Mouse (Mus musculus) layer of hippocampus, postnatal 14 days (tissue): Measurements from ENCODE around the gene Gm17617. TPM values are rescaled to one million over a fixed set of nuclear protein-coding genes. Genes with fewer than 3 reads are reported as not detected.
A peak's percentile ranks its signal among the peaks of the same experiment; 100 is the strongest.

Experiments
- DNase-seq, 2 experiments: peaks; one replicate each; pipeline ENCODE4 v3.0.0; 2021 to 2022; ENCODE audit warnings: low spot score in 2 of 2, mixed read lengths in 1 of 2
- long read RNA-seq, 2 experiments: library from polyadenylated mRNA; stranded (forward); transcript quantifications; one replicate each; pipeline ENCODE4 v2.0.0; 2021
- total RNA-seq, 2 experiments: library from RNA; stranded (reverse); gene quantifications; 2 replicates each; pipeline ENCODE4 v1.2.3; 2021

The Gm17617 gene
- not detected for total RNA-seq
- long read RNA-seq, experiment 1, result 0 reads
- long read RNA-seq, experiment 2, result 0 reads

DNA sequence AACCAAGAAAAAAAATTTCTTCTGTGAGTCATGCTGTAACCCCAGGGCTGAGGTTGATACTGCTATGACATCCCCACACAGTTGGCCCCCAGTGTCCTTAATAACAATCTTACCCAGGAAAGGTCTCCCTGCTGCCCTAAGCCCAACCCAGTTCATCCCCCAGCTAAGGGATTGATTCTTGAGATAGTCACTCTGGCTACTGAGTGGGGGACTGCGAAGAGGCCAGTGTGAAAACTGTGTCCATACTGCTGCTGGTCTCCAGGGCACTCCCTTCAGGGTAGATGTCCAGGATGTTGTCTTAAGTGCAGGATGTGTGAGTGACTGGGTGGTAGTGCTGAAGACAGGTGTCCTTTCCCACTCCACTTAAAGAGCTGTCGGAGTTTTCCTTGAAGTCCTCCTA is at the start of gene Gm17617:
TSS of gene Gm17617 (minus strand) at position 101 of the 400 bp plus-strand sequence.
- DNase-seq, result no peak

DNA sequence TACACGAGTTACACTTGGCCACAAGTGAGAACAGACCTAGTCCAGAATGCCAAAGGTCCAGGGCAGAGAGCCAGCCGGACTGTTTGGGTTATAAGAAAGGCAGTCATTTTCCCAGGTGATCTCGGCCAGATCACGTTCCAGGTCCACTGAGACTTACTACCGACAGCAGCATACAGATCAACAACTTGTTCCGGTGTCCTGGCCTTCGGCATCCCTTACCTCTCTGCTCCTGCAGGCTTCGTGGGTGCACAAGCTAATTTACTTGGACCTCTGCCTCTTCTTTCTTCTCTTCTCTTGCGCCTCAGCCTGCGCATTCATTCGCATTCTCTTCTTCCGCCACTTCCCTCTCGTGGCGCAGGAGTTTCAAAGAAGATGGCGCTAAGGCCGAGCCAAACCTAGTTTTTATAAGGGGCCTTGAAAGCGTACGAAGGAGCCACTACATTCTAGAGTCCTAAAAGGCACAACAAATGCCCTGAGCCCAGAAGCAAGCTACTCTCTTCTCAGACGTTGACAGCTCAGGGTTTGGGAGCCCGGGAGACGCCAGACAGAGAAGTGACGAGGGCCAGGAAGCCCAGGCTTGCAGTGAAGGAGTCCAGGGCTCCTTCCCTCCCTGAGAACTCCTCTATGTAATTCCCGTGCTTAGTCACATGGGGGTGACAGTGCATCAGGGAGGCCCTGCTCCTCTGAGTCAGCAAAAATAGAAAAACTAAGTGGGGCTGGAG is 49.0 kb upstream of the Gm17617 start:
- DNase-seq, result peak; percentile 60 to 63

GRCm38 (mm10) chr13:55181786-55182172 is 48.4 kb upstream of the Gm17617 start:
- DNase-seq, result no peak

GRCm38 (mm10) chr13:55179591-55179990 is 46.2 kb upstream of the Gm17617 start:
- no peak for DNase-seq

DNA sequence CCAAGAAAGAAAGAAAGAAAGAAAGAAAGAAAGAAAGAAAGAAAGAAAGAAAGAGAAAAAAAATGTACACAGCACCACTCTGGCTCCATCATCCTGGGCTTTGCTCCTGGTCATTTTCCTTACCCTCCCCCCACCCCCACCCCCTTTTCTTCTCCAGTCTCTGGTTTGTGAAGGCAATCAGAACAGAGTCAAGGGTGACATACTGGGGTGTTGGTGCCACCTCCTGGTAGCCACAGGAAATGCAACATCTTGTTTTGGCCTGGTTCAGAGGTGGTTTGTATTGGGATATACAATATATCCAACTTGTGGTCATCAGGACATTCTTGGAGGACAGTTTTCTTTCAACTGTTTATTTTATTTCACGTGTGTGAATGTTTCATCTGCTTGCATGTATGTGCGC is 45.2 kb upstream of the Gm17617 start:
- peak; percentile 76 for DNase-seq

DNA sequence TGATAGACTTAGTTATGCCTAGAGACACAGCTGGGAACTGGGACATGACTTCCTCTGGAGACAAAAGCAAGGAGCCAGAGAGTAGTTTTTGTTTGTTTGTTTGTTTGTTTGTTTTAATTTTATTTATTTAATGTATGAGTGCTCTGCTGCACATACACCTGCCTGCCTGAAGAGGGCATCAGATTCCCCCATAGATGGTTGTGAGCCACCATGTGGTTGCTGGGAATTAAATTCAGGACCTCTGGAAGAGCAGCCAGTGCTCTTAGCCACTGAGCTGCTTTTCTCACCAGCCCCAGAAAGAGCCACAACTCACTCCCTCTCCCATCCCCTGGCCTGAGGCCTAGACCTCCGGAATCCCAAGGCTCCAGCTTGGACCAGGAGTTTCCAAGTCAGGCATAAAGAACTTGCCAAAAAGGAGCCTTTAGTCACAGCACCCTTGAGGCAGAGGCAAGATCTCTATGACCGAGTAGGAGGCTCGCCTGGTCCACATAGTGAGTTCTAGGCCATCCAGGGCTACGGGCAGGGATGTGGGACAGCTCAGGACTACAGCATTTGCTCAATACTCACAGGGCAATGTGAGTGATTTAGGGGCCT is 44.7 kb upstream of the Gm17617 start:
- no peak for DNase-seq

GRCm38 (mm10) chr13:55176265-55176664 is 42.9 kb upstream of the Gm17617 start:
- no peak for DNase-seq

DNA sequence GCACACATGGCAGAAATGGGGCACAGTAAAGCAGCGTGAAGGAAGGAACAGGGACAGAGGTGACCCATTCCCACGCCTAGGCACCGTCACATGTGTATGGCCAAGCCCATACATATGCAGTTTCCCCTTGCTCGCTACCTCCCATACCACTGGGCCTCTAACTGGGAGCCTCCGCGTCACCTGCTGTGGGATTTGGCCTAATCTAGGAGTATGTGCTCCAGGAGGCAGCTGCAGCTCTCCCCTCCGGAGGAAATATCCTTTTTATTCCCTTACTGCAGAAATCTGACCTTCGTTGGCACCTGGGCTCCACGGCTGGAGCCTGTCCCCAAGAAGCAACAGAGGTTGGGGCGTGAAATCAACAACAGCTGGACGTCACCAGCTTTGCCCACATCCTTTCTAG is 41.0 kb upstream of the Gm17617 start:
- no peak for DNase-seq

- no peak for DNase-seq
Measured at GRCm38 (mm10) chr13:55172336-55172770, 39.0 kb upstream of the Gm17617 start.

DNA sequence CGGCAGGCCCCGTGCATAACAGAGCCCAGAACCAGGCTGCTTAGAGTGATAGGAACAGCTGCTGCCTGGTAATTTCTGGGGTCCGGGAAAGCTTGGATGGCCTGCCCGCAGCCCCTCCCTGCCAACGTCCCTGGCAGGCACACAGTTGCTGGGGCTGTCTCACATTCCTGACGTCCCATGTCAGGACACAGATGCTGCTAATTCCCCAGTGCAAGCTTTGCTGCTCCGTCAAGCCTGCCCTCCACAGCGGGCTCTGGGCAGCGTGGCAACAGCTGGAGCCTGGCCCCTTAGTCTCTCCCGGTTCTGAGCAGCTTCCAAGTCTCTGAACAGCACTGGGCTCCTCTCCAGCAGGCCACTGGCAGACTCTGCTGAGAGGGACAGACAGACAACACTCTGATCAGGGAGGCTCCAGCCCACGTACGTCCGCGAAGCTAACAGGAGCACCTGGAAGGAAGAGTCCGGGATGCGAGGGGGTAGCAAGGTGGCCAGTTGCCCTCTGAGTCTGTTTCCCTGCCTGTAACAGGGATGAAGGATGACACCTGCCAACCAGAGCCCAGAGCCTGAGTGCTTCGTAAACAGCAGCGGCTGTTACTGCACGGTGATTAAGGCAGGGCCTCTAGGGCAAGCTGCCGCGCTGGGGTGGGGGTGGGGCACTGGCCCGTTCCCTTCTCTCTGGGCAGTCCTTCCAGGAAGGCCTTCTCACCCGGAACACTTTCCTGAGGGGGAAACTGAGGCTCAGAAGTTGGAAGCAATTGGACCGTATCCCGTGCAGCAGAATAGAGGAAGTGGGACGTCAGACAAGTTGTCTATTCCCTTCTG is 38.4 kb upstream of the Gm17617 start:
- DNase-seq, result peak; percentile 67 to 77

DNA sequence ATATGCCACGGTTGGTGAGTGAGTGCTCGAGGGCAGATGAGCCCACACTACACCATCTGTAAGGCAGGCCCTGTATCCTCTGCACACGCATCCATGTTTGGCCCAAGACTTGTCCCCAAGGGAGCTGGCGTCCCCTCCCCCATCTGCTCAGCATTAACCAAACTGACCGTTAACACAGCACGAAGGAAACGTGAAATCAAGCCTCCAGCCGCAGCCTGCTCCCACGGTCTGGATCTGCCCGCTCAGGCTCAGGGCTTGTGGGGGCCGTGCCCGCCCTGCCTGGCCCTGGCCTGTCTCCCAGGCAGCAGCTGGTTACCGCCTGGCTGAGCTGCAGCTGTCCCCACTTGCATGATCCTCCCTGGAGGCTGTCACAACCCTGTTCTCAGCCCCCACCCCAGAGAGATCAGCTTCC is 35.6 kb upstream of the Gm17617 start:
- DNase-seq, result peak; percentile 54

- no peak for DNase-seq
Measured at GRCm38 (mm10) chr13:55168255-55168654, 34.9 kb upstream of the Gm17617 start.

- DNase-seq, result no peak
Measured at GRCm38 (mm10) chr13:55167798-55168197, 34.5 kb upstream of the Gm17617 start.

GRCm38 (mm10) chr13:55166806-55167725 is 33.7 kb upstream of the Gm17617 start:
- DNase-seq, result no peak

GRCm38 (mm10) chr13:55165831-55166339 is 32.5 kb upstream of the Gm17617 start:
- DNase-seq, result no peak

- DNase-seq, result no peak
Measured at GRCm38 (mm10) chr13:55163553-55163952, 30.2 kb upstream of the Gm17617 start.

- no peak for DNase-seq
Measured at GRCm38 (mm10) chr13:55162365-55162764, 29.0 kb upstream of the Gm17617 start.

GRCm38 (mm10) chr13:55153951-55154350 is 20.6 kb upstream of the Gm17617 start:
- no peak for DNase-seq

DNA sequence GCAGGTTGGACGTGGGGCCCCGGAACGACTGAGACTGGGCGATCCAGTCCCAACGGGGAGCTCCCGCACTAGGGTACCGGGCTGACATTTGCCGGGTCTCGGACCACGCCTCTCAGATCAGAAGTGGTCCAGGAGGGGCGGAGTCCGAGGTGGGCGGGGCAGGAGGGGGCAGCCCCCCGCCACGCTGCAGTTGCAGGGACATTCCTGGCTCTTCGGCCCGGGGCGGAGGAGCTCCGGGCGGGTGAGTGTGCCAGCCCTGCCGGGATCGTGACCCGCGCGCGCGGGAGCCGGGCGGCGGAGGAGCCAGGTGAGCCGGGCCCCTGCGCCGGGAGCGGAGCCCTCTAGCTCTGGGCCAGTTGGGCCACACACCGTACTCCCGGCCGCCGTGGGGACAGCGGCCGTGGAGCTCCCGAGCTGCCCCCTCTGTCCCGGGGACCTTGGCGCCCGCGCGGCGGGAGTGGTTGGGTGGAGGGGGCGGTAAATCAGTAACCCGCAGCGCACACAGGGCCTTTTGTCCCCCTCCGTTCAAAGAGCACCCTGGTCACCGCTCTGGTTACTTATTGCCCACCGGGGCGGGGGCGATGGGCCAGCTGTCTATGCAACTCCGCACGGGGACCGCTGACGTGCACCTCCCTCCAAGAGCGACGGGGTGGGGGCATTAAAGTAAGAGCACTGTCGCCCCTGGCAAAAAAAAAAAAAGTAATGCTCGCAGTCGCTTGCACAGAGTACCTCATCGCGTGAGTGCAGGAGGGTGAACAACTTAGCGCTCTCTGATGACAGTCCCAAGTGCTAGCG is 19.5 kb upstream of the Gm17617 start, which contains the start of gene Fgfr4:
TSS of gene Fgfr4 (plus strand) at position 20 of the 795 bp plus-strand sequence.
- no peak for DNase-seq

GRCm38 (mm10) chr13:55140271-55140670 is 6.9 kb upstream of the Gm17617 start:
- no peak for DNase-seq
